Mouse (Mus musculus) C2C12 (cell line): ENCODE data around the gene Tbc1d17.

Experiments
- CEBPB ChIP-seq: IDR thresholded peaks from one replicate; pipeline ENCODE4 v1.6.1; 2011; ENCODE audit warnings: low read depth, mild to moderate bottlenecking, control low read depth, moderate library complexity
- CTCF ChIP-seq: IDR thresholded peaks from one replicate; pipeline ENCODE4 v1.5.1; 2011; ENCODE audit not compliant: control insufficient read depth, insufficient read depth, insufficient read length
- FOSL1 ChIP-seq: IDR thresholded peaks from one replicate; pipeline ENCODE4 v1.8.0; 2011; ENCODE audit warnings: mild to moderate bottlenecking, low read length; ENCODE audit not compliant: poor library complexity, insufficient read depth, severe bottlenecking
- MAX ChIP-seq: IDR thresholded peaks from one replicate; pipeline ENCODE4 v1.6.1; 2011; ENCODE audit warnings: mild to moderate bottlenecking, control low read depth
- MYOD1 ChIP-seq: IDR thresholded peaks from one replicate; pipeline ENCODE4 v1.6.1; 2011; ENCODE audit warnings: low read depth; ENCODE audit not compliant: control insufficient read depth, insufficient read length
- MYOG ChIP-seq: IDR thresholded peaks from one replicate; pipeline ENCODE4 v1.6.1; 2011; ENCODE audit not compliant: control insufficient read depth, insufficient read length; ENCODE audit errors: extremely low read depth
- USF1 ChIP-seq: IDR thresholded peaks from one replicate; pipeline ENCODE4 v1.6.1; 2011; ENCODE audit warnings: low read depth, mild to moderate bottlenecking, control low read depth, moderate library complexity

DNA sequence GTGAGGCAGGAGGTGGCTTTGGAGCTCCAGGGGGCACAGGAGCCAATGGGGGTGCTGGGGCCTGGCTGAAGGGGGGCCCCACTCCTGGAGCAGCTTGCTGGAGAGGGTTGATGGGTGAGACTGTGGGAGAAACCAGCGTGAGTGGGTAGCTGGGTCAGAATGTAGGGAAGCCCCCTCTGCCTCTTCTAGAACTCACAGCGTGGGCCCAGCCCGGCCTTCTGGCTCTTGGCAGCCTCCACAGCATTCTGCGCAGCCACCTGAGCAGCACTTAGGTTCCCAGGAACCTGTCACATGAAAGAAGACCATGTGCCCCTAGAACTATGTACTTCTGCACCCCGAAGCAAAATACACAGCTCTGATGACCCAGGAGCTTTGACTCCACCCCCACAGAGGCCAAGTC lies 35.8 kb upstream of the Tbc1d17 start:
- TF ChIP-seq CTCF (no peak), MAX (no peak), FOSL1 (no peak), MYOG (no peak), CEBPB (no peak), USF1 (no peak), MYOD1 (no peak)
